Mouse (Mus musculus) myocyte (in vitro differentiated cells): ENCODE results near the gene Hpcal1.

Source experiments
- POLR2A ChIP-seq: IDR thresholded peaks from one replicate; pipeline ENCODE4 v1.6.1; 2011; ENCODE audit warnings: low read depth, mild to moderate bottlenecking, control low read depth, moderate library complexity; ENCODE audit not compliant: insufficient read length
- TCF12 ChIP-seq: IDR thresholded peaks from one replicate; pipeline ENCODE4 v1.6.1; 2011; ENCODE audit warnings: mild to moderate bottlenecking, control low read depth; ENCODE audit not compliant: poor library complexity, insufficient read depth, severe bottlenecking

DNA sequence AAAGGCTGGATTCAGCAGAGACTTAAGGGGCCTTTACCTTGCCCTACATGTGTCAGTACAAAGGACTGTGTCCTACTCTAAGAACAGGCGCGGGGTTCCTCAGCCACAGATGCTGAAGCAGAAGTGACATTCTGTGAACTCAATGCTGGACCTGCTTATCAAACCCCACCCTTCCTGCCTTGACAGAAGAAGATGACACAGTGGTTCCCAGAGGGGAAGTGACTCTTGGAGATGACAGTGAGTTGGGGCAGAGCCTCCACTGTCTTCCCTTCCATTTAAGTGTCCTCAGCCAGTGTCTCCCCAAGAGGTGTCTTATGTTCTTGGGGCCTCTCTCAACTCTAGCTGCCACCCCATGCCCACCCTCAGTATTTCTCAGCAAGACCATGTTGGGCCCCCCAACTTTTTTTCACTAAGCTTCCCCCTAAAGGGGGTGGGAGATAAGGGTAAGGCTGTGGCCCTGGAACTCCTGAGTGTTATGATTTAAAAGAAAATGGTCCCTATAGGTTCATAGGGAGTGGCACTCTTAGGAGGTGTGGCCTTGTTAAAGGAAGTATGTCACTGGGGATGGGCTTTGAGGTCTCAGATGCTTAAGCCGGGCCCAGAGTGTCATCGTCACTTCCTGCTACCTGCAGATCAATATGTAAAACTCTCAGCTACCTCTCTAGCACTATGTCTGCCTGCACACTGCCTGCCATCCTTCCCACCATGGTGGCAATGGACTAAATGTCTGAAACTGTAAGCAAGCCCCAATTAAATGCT, 25.2 kb downstream of the Hpcal1 start:
- TF ChIP-seq POLR2A (no peak), TCF12 (no peak)
